Mouse (Mus musculus) embryo, embryonic 11.5 days (tissue): ENCODE measurements around the gene Itln1.

Source experiments
- DNase-seq: peaks from one replicate; pipeline ENCODE4 v3.0.0-alpha.2; 2012; ENCODE audit warnings: low read depth, low spot score

Itln1 gene

GRCm38 (mm10) chr1:171535194-171535593 is at the start of gene Itln1:
TSS of gene Itln1 (minus strand) at chr1:171535294.
- DNase-seq: no peak

DNA sequence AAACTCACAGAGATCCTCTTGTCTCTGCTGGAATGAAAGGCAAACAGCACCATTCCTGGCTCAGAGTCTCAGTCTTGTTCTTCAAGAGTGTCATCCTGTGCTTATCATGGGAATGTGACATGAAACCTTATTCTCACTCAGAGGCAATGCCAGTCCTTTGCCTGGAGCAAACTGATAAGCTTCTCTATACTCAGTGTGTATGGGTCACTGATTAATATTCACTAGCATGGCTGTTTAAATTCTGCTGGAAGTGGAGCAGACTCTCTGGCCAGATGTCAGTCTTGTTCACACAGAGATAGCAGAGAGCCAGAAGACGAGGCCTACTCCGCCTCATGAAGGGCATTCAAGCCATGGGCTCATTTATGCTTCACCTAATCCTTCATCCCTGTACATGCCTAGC is 49.5 kb upstream of the Itln1 start:
- DNase-seq: no peak

- DNase-seq: no peak
Measured at GRCm38 (mm10) chr1:171577168-171577567, 42.1 kb upstream of the Itln1 start.

DNA sequence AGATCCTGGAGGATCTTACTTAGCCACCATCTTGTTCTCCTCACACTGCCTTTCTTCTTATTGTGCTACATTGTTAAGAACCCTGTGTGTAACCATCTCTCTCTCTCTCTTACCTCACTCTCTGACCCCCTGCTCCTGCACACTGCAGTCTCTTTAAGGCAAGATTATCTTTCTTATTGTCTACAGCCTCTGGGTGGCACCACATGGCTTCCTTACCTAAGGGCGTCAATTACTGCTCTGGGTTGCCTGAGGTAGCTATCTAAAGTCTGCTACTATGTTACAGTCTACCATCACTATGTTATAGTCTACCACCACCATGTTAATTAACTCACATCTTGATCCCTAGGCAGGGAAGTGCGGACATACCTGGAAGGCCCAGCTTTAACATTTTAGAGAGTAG is 33.3 kb upstream of the Itln1 start:
- DNase-seq: no peak

GRCm38 (mm10) chr1:171566777-171567176 is 31.7 kb upstream of the Itln1 start:
- peak; percentile 72 for DNase-seq

- no peak for DNase-seq
Measured at GRCm38 (mm10) chr1:171565888-171566287, 30.8 kb upstream of the Itln1 start.

DNA sequence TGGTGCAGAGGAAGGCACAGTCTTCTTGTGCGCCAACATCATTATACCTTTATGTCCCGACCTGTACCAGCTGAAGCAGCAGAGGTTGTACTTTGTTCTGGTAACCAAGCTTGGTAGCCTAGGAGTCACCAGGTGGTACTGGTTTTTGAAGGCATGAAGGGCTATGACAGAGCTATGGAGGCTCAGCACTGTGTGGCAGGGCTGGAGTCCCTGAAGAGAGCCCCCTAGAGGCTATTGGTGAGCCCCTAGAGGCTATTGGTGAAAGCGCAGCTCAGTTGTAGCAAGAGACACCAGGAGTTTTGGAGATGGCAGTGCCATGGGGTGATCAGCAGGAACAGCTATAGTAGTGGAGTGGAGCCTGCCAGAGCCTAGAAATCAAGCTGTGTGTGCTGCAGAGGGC is 29.2 kb upstream of the Itln1 start:
- DNase-seq: peak; percentile 47

GRCm38 (mm10) chr1:171563042-171563441 is 27.9 kb upstream of the Itln1 start:
- no peak for DNase-seq

GRCm38 (mm10) chr1:171561639-171562225 is 26.6 kb upstream of the Itln1 start:
- no peak for DNase-seq

GRCm38 (mm10) chr1:171561200-171561599 is 26.1 kb upstream of the Itln1 start:
- no peak for DNase-seq

GRCm38 (mm10) chr1:171560262-171560661 is 25.2 kb upstream of the Itln1 start:
- DNase-seq: no peak

GRCm38 (mm10) chr1:171558898-171559297 is 23.8 kb upstream of the Itln1 start, which contains the start of gene Cd244a:
TSS of gene Cd244a (plus strand) at chr1:171559193.
- no peak for DNase-seq

- DNase-seq: no peak
Measured at GRCm38 (mm10) chr1:171558407-171558806, 23.3 kb upstream of the Itln1 start.

- DNase-seq: no peak
Measured at GRCm38 (mm10) chr1:171556366-171556765, 21.3 kb upstream of the Itln1 start.

DNA sequence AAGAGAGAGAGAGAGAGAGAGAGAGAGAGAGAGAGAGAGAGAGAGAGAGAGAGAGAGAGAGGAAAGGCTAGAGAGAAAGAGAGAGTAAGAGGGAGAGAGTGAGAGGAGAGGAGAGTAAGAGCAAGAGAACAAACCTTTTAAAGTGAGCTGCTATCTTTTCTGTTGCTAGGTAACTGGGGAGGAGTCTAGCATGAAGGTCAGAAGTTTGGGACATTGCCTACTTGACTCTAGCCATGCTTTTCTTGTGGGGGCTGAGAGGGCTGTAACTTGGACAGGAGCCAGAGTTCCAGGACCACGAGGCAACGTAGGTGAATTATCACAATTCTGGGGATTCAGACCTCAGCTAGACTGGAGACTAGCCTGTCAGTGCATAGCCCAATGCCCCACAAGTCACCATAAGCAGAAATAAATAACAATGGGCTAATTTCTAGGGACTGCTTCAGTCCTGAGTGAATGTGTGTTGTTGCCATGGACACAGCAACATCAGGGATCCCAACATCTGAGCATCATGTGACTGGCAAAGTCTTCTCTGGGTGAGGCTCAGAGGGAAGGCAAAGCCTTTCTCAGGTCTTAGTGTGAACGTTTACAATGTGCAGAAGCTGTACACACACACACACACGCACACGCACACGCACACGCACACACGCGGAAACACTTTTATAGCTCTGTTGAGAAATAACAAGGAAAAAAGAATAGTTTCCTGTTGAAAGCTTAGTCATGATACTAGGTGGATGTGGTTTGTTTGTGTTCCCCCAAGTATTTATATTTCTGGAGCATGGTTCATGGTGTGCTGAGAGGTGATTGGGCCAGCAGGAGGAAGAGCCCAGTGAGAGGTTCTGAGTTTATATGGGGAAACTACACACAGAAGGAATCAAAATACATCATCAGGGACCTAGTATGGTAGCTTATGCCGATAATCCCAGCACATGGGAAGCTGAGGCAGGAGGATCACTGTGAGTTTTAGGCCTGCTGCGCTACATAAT is 18.6 kb upstream of the Itln1 start:
- DNase-seq: no peak

- no peak for DNase-seq
Measured at GRCm38 (mm10) chr1:171552230-171552629, 17.1 kb upstream of the Itln1 start.

DNA sequence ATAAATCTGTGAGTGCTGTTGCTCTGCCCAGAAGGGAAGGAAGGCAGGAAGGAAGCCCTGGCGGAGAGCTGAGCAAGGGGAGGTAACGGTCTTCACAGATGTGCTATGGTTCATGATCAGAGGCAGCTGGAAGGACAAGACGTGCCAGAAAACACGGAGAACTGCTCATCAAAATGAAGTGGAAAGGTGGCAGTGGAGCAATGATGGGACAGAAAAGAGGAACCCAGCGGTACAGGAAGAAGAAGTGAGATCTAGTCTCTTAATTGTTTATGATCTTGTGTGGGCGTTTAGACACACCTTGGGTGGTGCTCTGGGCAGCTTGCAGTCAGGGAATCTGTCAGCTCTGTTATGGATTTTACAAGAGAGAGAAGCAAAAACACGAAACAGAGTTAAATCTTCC is 16.2 kb upstream of the Itln1 start:
- DNase-seq: no peak

DNA sequence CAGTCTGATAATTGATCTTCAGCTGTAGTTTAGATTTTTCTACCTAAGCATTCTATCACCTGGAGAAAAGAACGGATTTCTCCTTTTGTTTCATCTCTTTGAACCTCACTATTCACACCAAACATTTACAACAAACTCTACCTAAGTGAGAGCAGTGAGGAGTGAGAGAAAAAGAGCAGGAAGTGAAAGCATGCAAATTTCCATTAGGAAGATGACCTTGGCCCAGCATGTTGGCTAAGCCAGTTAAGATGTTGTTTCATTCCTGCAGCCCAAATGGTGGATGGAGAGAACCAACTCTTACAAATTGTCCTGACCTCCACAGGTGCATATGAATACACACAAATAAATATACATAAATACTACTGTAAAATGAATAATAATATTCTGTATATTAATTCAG is 5.6 kb upstream of the Itln1 start:
- DNase-seq: no peak

DNA sequence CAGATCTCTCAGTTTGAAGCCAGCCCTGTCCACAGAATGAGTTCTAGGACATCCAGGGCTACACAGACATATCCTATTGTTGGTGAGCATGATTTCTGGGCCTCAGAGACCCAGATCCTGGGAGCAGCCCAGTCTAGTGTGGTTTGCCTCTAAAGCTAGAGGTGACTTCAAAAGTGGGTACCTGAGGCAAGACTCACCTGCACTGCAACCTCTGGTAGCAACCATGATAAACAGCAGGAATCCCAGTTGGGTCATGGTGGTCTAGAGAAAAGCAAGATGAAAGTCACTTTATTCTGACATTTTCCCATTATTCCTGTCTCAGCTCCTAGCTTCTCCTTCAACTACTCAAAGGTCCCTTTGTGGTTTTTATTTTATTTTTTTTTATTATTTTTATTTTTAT is 537 bp downstream of the Itln1 start:
- DNase-seq: no peak

GRCm38 (mm10) chr1:171532830-171533229 is 2.3 kb downstream of the Itln1 start:
- no peak for DNase-seq

GRCm38 (mm10) chr1:171531367-171531766 is 3.7 kb downstream of the Itln1 start:
- DNase-seq: no peak

GRCm38 (mm10) chr1:171515557-171515956 is 19.5 kb downstream of the Itln1 start:
- no peak for DNase-seq

DNA sequence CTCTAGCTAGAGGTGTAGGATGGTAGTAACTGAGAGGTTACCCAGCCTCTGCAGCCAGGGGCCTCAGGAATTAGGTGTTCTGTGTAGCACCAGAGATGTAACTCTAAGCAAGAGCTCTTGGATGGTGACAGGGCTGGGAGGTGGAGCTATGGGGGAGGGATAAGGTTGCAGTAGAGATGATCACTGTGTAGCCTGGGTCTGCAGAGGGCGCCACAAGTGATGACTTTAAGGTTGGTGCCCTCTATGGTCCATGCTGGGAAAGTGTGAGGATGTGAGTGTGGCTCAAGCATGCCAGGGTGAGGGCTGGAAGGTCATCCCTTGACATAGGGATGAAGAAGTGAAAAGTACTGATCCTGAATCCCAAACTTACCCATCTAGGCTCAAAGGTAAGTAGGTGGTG is 20.1 kb downstream of the Itln1 start:
- no peak for DNase-seq
